Mouse (Mus musculus) lung, embryonic 16.5 days (tissue): ENCODE data around the gene Glt1d1. TPM values are rescaled to one million over a fixed set of nuclear protein-coding genes. Genes with fewer than 3 reads are reported as not detected.

Experiments used
- ATAC-seq: fragments of 200-750 bp; cut with Nextera tagmentation; 2 replicates; pipeline ENCODE4 v1.8.0; 2017; ENCODE audit warnings: low read depth, mild to moderate bottlenecking, moderate library complexity
- H3K27ac ChIP-seq: fragments of 300-500 bp; sonication (generic); 2 replicates; pipeline ENCODE4 v1.5.1; 2014; ENCODE audit warnings: mild to moderate bottlenecking, control low read depth, low read length
- H3K27me3 ChIP-seq: fragments of 300-500 bp; sonication (generic); 2 replicates; pipeline ENCODE4 v1.6.1; 2014; ENCODE audit warnings: low read depth, low read length, mixed read lengths; ENCODE audit not compliant: control insufficient read depth, insufficient read depth
- H3K36me3 ChIP-seq: fragments of 300-500 bp; sonication (generic); 2 replicates; pipeline ENCODE4 v1.6.1; 2014; ENCODE audit warnings: low read length; ENCODE audit not compliant: control insufficient read depth, insufficient read depth
- H3K4me1 ChIP-seq: fragments of 300-500 bp; sonication (generic); replicated peaks from 2 replicates; pipeline ENCODE4 v1.6.1; 2014; ENCODE audit warnings: low read length, mixed read lengths; ENCODE audit not compliant: control insufficient read depth, insufficient read depth
- H3K4me2 ChIP-seq: fragments of 300-500 bp; sonication (generic); 2 replicates; pipeline ENCODE4 v1.6.1; 2014; ENCODE audit warnings: low read depth, low read length, control low read depth
- H3K4me3 ChIP-seq: fragments of 300-500 bp; sonication (generic); 2 replicates; pipeline ENCODE4 v1.5.1; 2014; ENCODE audit warnings: mild to moderate bottlenecking, low read length, control low read depth
- H3K9ac ChIP-seq: fragments of 300-500 bp; sonication (generic); 2 replicates; pipeline ENCODE4 v1.6.1; 2014; ENCODE audit warnings: low read length, control low read depth
- H3K9me3 ChIP-seq: fragments of 300-500 bp; sonication (generic); 2 replicates; pipeline ENCODE4 v1.6.1; 2016; ENCODE audit warnings: low read length; ENCODE audit not compliant: control insufficient read depth
- WGBS: fragments of 180-500 bp; shearing (Covaris S2); extraction: QIAGEN DNeasy Blood & Tissue Kit; methylation state at CpG from one replicate; pipeline ENCODE4 v1.1.7; 2014; 5-methylcytosine and 5-hydroxymethylcytosine counted together
- polyA plus RNA-seq: library from polyadenylated mRNA; unstranded; fragments of >200 nt; fragmentation: Nextera tagmentation; extraction: Ambion mirVana; gene quantifications from 2 replicates; pipeline ENCODE4 v1.2.1, GENCODE M21; 2015

Glt1d1 gene
- polyA plus RNA-seq, 1 experiment from 2014 or later: 0.18 TPM

DNA sequence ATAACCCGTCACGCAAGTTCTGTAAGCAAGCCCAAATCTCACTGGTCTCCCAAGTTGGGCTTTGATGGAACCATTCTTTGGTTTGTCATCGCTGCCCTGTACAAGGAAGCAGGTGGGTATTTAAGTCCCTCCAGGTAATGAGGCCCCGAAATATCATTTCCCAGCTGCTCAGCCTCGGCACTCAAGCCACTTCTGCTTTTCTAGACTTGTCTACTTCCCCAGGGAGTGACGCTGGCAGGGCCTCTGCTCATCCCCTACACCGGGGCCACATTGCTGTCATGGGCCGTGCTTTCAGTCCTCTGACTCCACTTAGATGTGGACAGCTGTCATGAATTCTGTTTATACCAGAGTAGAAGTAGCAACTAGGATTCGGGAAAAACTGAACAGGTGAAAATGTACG, 11.0 kb upstream of the Glt1d1 start:
- Histone ChIP-seq H3K4me1 (peaks cover 3% of the 10 kb centered on the region), H3K4me3 (no peak overlapping the region), H3K4me2 (no peak overlapping the region), H3K36me3 (no peaks in the 10 kb centered on the region), H3K27me3 (no peaks in the 10 kb centered on the region), H3K9me3 (no peaks in the 10 kb centered on the region), H3K27ac (no peak overlapping the region), H3K9ac (no peak overlapping the region)
- WGBS: 76% methylated on average over 10 of the region's 10 CpGs
- ATAC-seq: no peak

DNA sequence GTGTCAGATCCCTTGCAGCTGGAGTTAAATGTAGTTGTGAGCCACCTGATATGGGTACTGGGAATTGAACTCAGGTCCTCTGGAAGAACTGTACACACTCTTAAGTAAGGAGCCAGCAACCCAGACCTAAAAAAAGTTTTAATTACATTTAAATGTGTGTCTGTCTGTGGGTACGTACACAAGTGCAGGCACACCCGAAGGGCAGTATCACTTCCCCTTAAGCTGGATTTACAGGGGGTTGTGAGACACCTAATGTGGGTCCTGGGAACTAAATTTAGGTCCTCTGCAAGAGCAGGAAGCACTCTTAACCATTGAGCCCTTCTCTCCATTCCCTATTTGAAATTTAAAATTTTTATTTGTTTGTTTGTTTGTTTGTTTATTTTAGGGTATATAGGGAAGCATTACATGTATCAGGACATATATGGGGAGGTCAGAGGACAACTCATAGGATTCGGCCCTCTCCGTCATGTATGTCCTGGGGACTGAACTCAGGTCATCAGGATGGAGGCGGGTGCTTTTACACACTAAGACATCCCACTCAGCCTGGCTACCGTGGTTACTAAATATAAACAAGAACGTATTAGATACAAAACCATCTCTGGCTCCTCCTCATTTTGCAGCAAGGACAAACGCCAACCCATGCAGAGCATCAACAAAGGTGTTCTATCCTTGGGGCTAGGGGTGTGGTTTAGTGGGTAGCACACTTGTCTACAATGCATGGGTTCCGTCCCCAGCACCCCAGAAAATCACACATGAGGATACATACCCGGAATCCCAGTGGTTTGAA, 7.4 kb upstream of the Glt1d1 start:
- H3K9ac ChIP-seq: no peak overlapping the region
- H3K27me3 ChIP-seq: no peaks in the 10 kb centered on the region
- no peaks in the 10 kb centered on the region for H3K36me3 ChIP-seq
- no peak overlapping the region for H3K4me3 ChIP-seq
- H3K4me2 ChIP-seq: no peak overlapping the region
- no peak overlapping the region for H3K27ac ChIP-seq
- H3K9me3 ChIP-seq: no peaks in the 10 kb centered on the region
- H3K4me1 ChIP-seq: no peaks in the 10 kb centered on the region
- 70% methylated on average over 10 of the region's 10 CpGs for WGBS
- no peak for ATAC-seq

DNA sequence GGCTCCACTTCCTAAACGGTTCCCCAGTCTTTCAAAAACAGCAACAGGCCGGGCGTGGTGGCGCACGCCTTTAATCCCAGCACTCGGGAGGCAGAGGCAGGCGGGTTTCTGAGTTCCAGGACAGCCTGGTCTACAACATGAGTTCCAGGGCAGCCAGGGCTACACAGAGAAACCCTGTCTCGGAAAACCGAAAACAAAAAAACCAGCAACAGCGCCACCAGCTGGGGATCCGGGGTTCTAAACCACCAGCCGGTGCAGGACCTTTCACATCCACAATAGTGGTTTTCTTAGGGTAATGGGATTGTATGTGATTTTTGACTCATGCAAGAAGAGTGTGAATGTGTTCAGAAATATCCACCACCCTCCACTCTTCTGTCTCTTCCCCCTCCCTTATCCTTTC, 4.8 kb upstream of the Glt1d1 start:
- Histone ChIP-seq H3K27me3 (peaks cover 12% of the 10 kb centered on the region), H3K4me3 (no peak overlapping the region), H3K27ac (no peak overlapping the region), H3K36me3 (no peaks in the 10 kb centered on the region), H3K4me1 (no peaks in the 10 kb centered on the region), H3K4me2 (no peak overlapping the region), H3K9me3 (no peaks in the 10 kb centered on the region), H3K9ac (no peak overlapping the region)
- 80% methylated on average over 12 of the region's 12 CpGs for WGBS
- ATAC-seq: no peak

DNA sequence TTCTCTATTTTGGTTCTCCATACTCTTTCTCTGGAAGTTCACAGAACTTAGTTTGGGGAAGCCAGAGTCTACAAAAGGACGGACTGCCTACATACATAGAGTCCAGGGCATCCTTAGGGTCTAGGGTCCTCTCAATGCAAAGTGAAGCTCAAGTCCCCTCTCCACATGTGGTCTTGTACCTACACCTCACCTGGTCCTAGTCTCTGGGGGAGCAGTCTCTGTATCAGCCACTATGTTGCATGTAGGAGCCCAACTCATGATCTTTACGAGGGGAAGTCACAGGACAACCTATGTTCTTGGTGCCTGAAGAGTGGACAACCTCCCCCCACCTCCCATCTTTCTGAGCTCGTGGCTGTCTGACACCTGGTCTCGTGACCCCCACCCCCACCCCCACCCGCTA, 391 bp upstream of the Glt1d1 start:
- ATAC-seq: no peak
- Histone ChIP-seq H3K4me1 (no peaks in the 10 kb centered on the region), H3K4me3 (peak overlapping the region; percentile 44; the same call in 1 of the 2 replicates), H3K27me3 (peaks cover 20% of the 10 kb centered on the region), H3K9me3 (no peaks in the 10 kb centered on the region), H3K36me3 (no peaks in the 10 kb centered on the region), H3K27ac (no peak overlapping the region), H3K4me2 (peak overlapping the region; percentile 74), H3K9ac (no peak overlapping the region)
- WGBS: 12% methylated on average over 5 of the region's 5 CpGs

DNA sequence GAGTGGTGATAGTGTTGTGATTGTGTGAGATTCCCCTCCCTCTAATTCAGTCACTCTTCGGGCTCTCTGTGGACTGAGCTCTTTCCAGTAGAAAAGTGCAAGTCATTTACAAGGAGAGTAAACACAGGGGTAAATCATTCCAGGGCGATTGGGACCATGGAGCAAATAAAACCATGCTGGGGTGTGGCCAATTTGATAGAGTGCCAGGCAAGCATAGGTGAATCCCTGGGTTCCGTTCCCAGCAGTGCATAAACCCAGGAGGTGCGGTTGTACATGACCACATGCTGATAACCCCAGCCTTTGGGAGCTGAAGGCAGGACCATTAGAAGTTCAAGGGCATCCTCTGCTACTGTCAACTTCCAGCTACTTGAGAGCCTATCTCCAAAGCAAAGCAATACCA, 1.1 kb downstream of the Glt1d1 start:
- no peak for ATAC-seq
- Histone ChIP-seq H3K27me3 (peaks cover 20% of the 10 kb centered on the region), H3K4me2 (peak overlapping the region; percentile 74), H3K27ac (no peak overlapping the region), H3K9me3 (no peaks in the 10 kb centered on the region), H3K4me3 (no peak overlapping the region), H3K4me1 (no peaks in the 10 kb centered on the region), H3K9ac (no peak overlapping the region), H3K36me3 (no peaks in the 10 kb centered on the region)
- 29% methylated on average over 4 of the region's 4 CpGs for WGBS

DNA sequence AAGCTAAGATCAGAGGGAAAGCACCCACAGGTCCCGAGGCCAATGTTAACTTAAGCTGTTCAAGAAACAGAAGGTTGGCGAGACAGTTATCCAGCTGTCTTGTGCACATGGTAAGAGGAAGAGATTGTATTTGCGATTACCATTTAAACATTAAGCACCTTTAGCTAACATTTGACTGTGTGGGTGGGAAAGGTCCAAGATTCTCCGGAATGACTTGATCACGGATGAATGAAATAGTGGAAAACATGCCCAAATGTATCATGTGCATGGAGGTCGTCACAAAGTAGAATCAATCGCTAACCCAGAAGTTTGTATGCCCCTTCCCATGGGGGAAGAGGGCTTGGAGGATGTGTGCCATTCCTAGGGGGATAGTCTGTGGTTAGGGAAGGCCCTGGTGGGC, 1.6 kb downstream of the Glt1d1 start:
- Histone ChIP-seq H3K9ac (no peak overlapping the region), H3K4me1 (no peaks in the 10 kb centered on the region), H3K4me2 (no peak overlapping the region), H3K36me3 (no peaks in the 10 kb centered on the region), H3K9me3 (no peaks in the 10 kb centered on the region), H3K4me3 (no peak overlapping the region), H3K27ac (no peak overlapping the region), H3K27me3 (peaks cover 20% of the 10 kb centered on the region)
- WGBS: 64% methylated on average over 7 of the region's 7 CpGs
- no peak for ATAC-seq

DNA sequence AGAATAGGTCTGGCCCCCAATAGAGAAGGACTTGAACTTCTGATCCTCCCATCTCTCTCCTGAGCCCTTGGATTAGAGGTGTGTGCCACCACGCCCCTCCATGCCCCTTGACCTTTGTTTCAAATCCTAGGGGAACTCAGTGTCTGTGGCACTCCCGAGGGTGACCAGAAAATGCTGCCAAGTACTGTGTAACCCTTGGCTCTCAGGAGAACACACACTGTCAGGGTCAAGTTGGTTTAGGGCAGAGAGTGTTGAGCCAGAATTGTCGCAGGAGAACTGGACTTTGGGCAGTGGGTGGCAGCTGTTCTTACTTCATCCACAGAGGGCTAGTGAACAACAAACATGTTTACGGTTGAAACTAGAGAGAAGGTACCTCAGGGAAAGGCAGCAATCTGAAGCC, 5.6 kb downstream of the Glt1d1 start:
- H3K9me3 ChIP-seq: no peaks in the 10 kb centered on the region; the same call in 1 of the 2 replicates
- H3K27me3 ChIP-seq: peaks cover 4% of the 10 kb centered on the region; the same call in 1 of the 2 replicates

DNA sequence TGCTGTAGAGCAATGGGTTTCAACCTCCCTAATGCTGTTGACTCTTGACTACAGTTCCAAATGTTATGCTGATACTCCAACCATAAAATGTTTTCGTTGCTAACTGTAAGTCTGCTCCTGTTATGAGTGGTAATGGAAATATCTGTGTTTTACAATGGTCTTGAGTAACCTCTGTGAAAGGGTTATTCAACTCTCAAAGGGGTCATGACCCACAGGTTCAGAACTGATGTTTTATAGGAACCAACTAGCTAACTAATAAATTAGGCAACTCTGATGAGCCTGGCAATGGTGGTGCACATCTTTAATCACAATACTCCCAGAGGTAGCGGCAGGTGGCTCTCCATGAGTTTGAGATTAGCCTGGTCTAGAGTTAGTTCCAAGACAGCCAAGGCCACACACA, 6.1 kb downstream of the Glt1d1 start:
- Histone ChIP-seq H3K36me3 (no peaks in the 10 kb centered on the region), H3K27ac (no peak overlapping the region), H3K27me3 (peaks cover 3% of the 10 kb centered on the region; the same call in 1 of the 2 replicates), H3K4me3 (no peak overlapping the region), H3K4me2 (no peak overlapping the region), H3K4me1 (no peaks in the 10 kb centered on the region), H3K9me3 (no peaks in the 10 kb centered on the region; the same call in 1 of the 2 replicates), H3K9ac (no peak overlapping the region)
- WGBS: 84% methylated on average over 2 of the region's 2 CpGs
- ATAC-seq: no peak

More for the DNA sequence above, 5.6 kb downstream of the Glt1d1 start:
- no peak for ATAC-seq
- no peaks in the 10 kb centered on the region for H3K36me3 ChIP-seq
- no peak overlapping the region for H3K4me3 ChIP-seq
- 54% methylated on average over 4 of the region's 4 CpGs for WGBS
- H3K9ac ChIP-seq: no peak overlapping the region
- H3K4me1 ChIP-seq: no peaks in the 10 kb centered on the region
- no peak overlapping the region for H3K4me2 ChIP-seq
- H3K27ac ChIP-seq: no peak overlapping the region

DNA sequence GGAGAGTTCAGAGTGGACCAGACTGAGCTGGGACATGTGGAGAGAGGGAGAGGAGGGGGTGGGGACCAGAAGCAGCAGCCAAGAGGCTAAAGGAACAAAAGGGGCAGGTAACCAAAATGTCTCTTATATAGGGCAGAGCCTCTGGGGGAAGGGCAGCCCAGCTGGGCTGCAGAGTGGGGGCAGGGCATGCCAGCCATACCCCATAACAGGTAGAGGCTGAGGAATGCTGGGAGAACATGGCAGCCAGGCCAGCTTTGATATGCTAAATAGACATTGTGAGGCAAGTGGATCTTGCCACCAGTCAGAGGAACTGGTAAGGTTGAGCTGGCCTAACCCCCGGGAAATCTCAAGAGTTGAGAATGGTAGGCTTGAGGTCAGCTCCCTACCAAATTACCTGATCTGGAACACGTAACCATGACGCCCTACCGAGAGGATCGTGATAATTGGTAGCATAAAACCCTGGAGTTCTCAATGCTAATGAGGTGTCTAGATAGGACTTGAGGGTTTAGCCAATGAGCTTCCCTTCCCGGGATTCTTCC, 7.1 kb downstream of the Glt1d1 start:
- Histone ChIP-seq H3K9me3 (no peaks in the 10 kb centered on the region; the same call in 1 of the 2 replicates), H3K4me3 (no peak overlapping the region), H3K27ac (no peak overlapping the region), H3K9ac (no peak overlapping the region), H3K4me2 (no peak overlapping the region), H3K27me3 (no peaks in the 10 kb centered on the region; the same call in 1 of the 2 replicates), H3K36me3 (no peaks in the 10 kb centered on the region), H3K4me1 (no peaks in the 10 kb centered on the region)
- no peak for ATAC-seq
- 78% methylated on average over 6 of the region's 6 CpGs for WGBS
